Mouse (Mus musculus) limb, embryonic 14.5 days (tissue): Measurements from ENCODE around the gene AC129217.1. TPM values are rescaled to one million over a fixed set of nuclear protein-coding genes. Genes with fewer than 3 reads are reported as not detected.
A peak's percentile ranks its signal among the peaks of the same experiment; 100 is the strongest.

ENCODE experiments used
- ATAC-seq: fragments of 200-750 bp; cut with Nextera tagmentation; 2 replicates; pipeline ENCODE4 v1.8.0; 2017; ENCODE audit warnings: low read depth, moderate number of reproducible peaks, moderate TSS enrichment; ENCODE audit not compliant: low FRiP score
- DNase-seq: peaks from one replicate; pipeline ENCODE4 v3.0.0-alpha.2; 2015; ENCODE audit warnings: low spot score
- H3K27ac ChIP-seq: fragments of 300-500 bp; sonication (generic); replicated peaks from 2 replicates; pipeline ENCODE4 v1.5.1; 2014; ENCODE audit warnings: low read depth, mild to moderate bottlenecking, low read length, moderate library complexity, mixed read lengths
- H3K27me3 ChIP-seq: fragments of 300-500 bp; sonication (generic); 2 replicates; pipeline ENCODE4 v1.6.1; 2014; ENCODE audit warnings: low read length, mixed read lengths; ENCODE audit not compliant: control insufficient read depth, insufficient read depth
- H3K36me3 ChIP-seq: fragments of 300-500 bp; sonication (generic); 2 replicates; pipeline ENCODE4 v1.6.1; 2014; ENCODE audit warnings: mild to moderate bottlenecking, low read length, moderate library complexity, mixed read lengths; ENCODE audit not compliant: control insufficient read depth, insufficient read depth
- H3K4me1 ChIP-seq: fragments of 300-500 bp; sonication (generic); 2 replicates; pipeline ENCODE4 v1.6.1; 2014; ENCODE audit warnings: antibody characterized with exemption, low read length, mixed read lengths; ENCODE audit not compliant: control insufficient read depth, insufficient read depth
- H3K4me2 ChIP-seq: fragments of 300-500 bp; sonication (generic); replicated peaks from 2 replicates; pipeline ENCODE4 v1.6.1; 2014; ENCODE audit warnings: low read depth, mild to moderate bottlenecking, low read length, moderate library complexity; ENCODE audit not compliant: severe bottlenecking
- H3K4me3 ChIP-seq: fragments of 300-500 bp; sonication (generic); replicated peaks from 2 replicates; pipeline ENCODE4 v1.5.1; 2014; ENCODE audit warnings: low read length
- H3K9ac ChIP-seq: fragments of 300-500 bp; sonication (generic); 2 replicates; pipeline ENCODE4 v1.6.1; 2014; ENCODE audit warnings: mild to moderate bottlenecking, low read depth, low read length, moderate library complexity; ENCODE audit not compliant: severe bottlenecking
- H3K9me3 ChIP-seq: fragments of 300-500 bp; sonication (generic); 2 replicates; pipeline ENCODE4 v1.6.1; 2016; ENCODE audit warnings: low read length; ENCODE audit not compliant: control insufficient read depth
- POLR2A ChIP-seq: fragments of 200-500 bp; IDR thresholded peaks from 2 replicates; pipeline ENCODE4 v1.8.0; 2012; ENCODE audit warnings: inconsistent platforms, mild to moderate bottlenecking, moderate library complexity, borderline replicate concordance; ENCODE audit not compliant: insufficient read depth, insufficient read length; ENCODE audit errors: extremely low read depth
- WGBS: fragments of 180-500 bp; shearing (Covaris S2); extraction: QIAGEN DNeasy Blood & Tissue Kit; methylation state at CpG from one replicate; pipeline ENCODE4 v1.1.7; 2014; 5-methylcytosine and 5-hydroxymethylcytosine counted together
- polyA plus RNA-seq, 2 experiments: library from polyadenylated mRNA; depleted of rRNA in 1 of 2; stranded (reverse) in 1 of 2; unstranded in 1 of 2; fragments of >200 nt; fragmentation: Nextera tagmentation in 1 of 2; extraction: Ambion mirVana in 1 of 2; gene quantifications; 2 replicates each; pipeline versions ENCODE4 v1.2.1 to v1.2.3; 2012 to 2014

The AC129217.1 gene
- polyA plus RNA-seq, 2 experiments = 3.0 TPM; not detected in 1

- Histone ChIP-seq H3K36me3 (peaks cover 26% of the 10 kb centered on the region), H3K27ac (peak within 1 kb of the TSS; percentile 97), H3K9ac (peak within 1 kb of the TSS; percentile 77), H3K4me2 (peak within 1 kb of the TSS; percentile 76), H3K4me1 (peaks cover 25% of the 10 kb centered on the region), H3K9me3 (no peaks in the 10 kb centered on the region), H3K27me3 (no peaks in the 10 kb centered on the region), H3K4me3 (peak within 1 kb of the TSS; percentile 51)
- TF ChIP-seq POLR2A = no peak
- DNase-seq = no peak
- WGBS = 58% methylated on average over 11 of the region's 11 CpGs
- ATAC-seq = no peak
Observed at GRCm38 (mm10) chr19:8839103-8839907, 9.7 kb downstream of the AC129217.1 start, which contains the start of gene Gng3. Gene Gng3, minus strand, starts transcription at chr19:8839194.

DNA sequence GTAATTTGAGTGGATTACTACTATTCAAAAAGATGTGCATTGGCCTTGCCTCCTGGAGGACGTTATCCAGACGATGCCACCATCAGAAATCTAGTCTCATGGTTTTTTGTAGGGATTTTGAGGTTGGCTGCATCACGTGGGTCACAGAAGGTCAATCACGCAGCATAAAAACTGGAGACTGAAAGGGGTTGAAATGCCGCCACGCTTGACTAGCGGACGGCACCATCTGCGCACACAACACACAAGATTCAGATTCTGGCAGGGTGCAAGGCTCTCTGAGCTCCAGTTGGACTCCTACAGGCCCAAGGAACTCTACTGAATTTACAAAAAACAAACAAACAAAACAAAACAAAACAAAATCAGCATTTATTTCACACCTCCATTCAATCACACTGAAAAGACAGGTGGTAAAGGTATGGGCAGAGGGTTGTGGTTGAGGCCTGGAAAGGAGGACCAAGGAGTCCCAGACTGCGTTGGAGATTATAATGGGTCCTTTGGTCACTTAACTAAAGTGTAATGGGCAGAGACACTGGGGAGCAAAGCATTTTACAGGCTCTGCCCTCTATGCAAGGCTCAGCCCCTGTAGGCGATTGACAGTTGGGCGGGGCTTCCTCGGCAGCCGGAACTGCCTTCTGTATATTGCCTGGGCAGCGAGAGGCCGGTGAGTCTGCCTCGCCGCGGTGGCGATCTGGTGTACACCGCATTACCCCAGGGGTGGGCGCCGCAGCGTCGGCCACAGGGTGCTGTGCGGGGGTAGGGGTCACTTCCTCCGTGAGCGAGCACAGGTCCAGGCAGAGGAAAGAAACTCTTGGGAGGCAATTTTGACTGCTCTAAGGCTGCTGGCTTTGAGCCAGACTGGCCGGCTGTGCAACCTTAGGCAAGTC, 10.6 kb downstream of the AC129217.1 start:
- H3K4me3 ChIP-seq = peak overlapping the region; percentile 39
- H3K27me3 ChIP-seq = no peaks in the 10 kb centered on the region
- peak overlapping the region; percentile 56 for H3K4me2 ChIP-seq
- no peak for TF ChIP-seq POLR2A
- H3K36me3 ChIP-seq = peaks cover 19% of the 10 kb centered on the region
- peak overlapping the region; percentile 59 for H3K9ac ChIP-seq
- DNase-seq (no peak), ATAC-seq (no peak)
- H3K27ac ChIP-seq = no peak overlapping the region
- H3K4me1 ChIP-seq = peaks cover 25% of the 10 kb centered on the region
- 23% methylated on average over 29 of the region's 29 CpGs for WGBS
- H3K9me3 ChIP-seq = no peaks in the 10 kb centered on the region

- Histone ChIP-seq H3K27ac (no peak overlapping the region), H3K4me2 (peak overlapping the region; percentile 56; the same call in 1 of the 2 replicates), H3K27me3 (no peaks in the 10 kb centered on the region), H3K9me3 (no peaks in the 10 kb centered on the region), H3K9ac (no peak overlapping the region), H3K36me3 (peaks cover 14% of the 10 kb centered on the region), H3K4me1 (peaks cover 25% of the 10 kb centered on the region), H3K4me3 (no peak overlapping the region)
- no peak for TF ChIP-seq POLR2A
- no peak for ATAC-seq
- DNase-seq = no peak
- 89% methylated on average over 7 of the region's 7 CpGs for WGBS
Observed at GRCm38 (mm10) chr19:8841012-8841411, 11.4 kb downstream of the AC129217.1 start.

DNA sequence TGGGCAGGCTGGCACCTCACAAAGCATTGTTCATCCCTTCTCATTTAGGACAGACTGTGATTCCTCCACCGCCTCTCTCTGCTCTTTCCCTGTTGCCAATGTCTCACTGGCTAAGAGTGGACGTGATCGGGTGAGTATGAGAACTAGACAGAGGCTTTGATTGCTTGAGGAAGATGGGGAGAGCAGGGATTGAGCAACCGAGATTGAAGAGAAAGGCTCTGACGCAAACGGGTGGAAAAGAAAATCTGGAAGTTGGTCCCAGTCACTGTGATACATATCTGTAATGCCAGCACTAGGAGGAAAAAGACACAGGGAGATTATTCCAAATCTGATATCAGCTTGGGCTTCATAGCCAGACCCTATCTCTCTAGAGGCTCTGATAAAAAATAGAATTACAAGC, 13.4 kb downstream of the AC129217.1 start:
- DNase-seq (no peak), ATAC-seq (no peak)
- peaks cover 34% of the 10 kb centered on the region for H3K36me3 ChIP-seq
- no peak overlapping the region for H3K4me3 ChIP-seq
- no peak overlapping the region for H3K27ac ChIP-seq
- H3K4me1 ChIP-seq = peaks cover 25% of the 10 kb centered on the region
- 84% methylated on average over 6 of the region's 6 CpGs for WGBS
- H3K9ac ChIP-seq = no peak overlapping the region
- TF ChIP-seq POLR2A = no peak
- no peaks in the 10 kb centered on the region for H3K9me3 ChIP-seq
- H3K27me3 ChIP-seq = no peaks in the 10 kb centered on the region
- H3K4me2 ChIP-seq = no peak overlapping the region
